Mouse (Mus musculus) stomach, embryonic 15.5 days (tissue): ENCODE measurements around the gene Rnft1. TPM values are rescaled to one million over a fixed set of nuclear protein-coding genes. Genes with fewer than 3 reads are reported as not detected.
A peak's percentile ranks its signal among the peaks of the same experiment; 100 is the strongest.

Experiments
- ATAC-seq: fragments of 200-750 bp; cut with Nextera tagmentation; 2 replicates; pipeline ENCODE4 v1.8.0; 2017; ENCODE audit warnings: low read depth, moderate number of reproducible peaks, moderate TSS enrichment; ENCODE audit not compliant: insufficient read depth, low FRiP score
- H3K27ac ChIP-seq: fragments of 300-500 bp; sonication (generic); 2 replicates; pipeline ENCODE4 v1.5.1; 2015; ENCODE audit warnings: mild to moderate bottlenecking, inconsistent platforms
- H3K27me3 ChIP-seq: fragments of 300-500 bp; sonication (generic); replicated peaks from 2 replicates; pipeline ENCODE4 v1.6.1; 2015; ENCODE audit warnings: inconsistent platforms
- H3K36me3 ChIP-seq: fragments of 300-500 bp; sonication (generic); 2 replicates; pipeline ENCODE4 v1.6.1; 2015; ENCODE audit warnings: inconsistent platforms
- H3K4me1 ChIP-seq: fragments of 300-500 bp; sonication (generic); 2 replicates; pipeline ENCODE4 v1.6.1; 2015; ENCODE audit warnings: inconsistent platforms
- H3K4me2 ChIP-seq: fragments of 300-500 bp; sonication (generic); 2 replicates; pipeline ENCODE4 v1.6.1; 2015; ENCODE audit warnings: mild to moderate bottlenecking, inconsistent platforms
- H3K4me3 ChIP-seq: fragments of 300-500 bp; sonication (generic); replicated peaks from 2 replicates; pipeline ENCODE4 v1.5.1; 2015; ENCODE audit warnings: inconsistent platforms
- H3K9ac ChIP-seq: fragments of 300-500 bp; sonication (generic); 2 replicates; pipeline ENCODE4 v1.6.1; 2015; ENCODE audit warnings: inconsistent platforms
- H3K9me3 ChIP-seq: fragments of 300-500 bp; sonication (generic); 2 replicates; pipeline ENCODE4 v1.6.1; 2016; ENCODE audit warnings: inconsistent platforms
- WGBS: fragments of 180-500 bp; shearing (Covaris S2); methylation state at CpG from one replicate; pipeline ENCODE4 v1.1.7; 2015; 5-methylcytosine and 5-hydroxymethylcytosine counted together
- polyA plus RNA-seq: library from polyadenylated mRNA; unstranded; fragments of >200 nt; fragmentation: Nextera tagmentation; extraction: Ambion mirVana; gene quantifications from 2 replicates; pipeline ENCODE4 v1.2.1, GENCODE M21; 2015

The Rnft1 gene
- polyA plus RNA-seq, 1 experiment from 2014 or later = 51.0 TPM

DNA sequence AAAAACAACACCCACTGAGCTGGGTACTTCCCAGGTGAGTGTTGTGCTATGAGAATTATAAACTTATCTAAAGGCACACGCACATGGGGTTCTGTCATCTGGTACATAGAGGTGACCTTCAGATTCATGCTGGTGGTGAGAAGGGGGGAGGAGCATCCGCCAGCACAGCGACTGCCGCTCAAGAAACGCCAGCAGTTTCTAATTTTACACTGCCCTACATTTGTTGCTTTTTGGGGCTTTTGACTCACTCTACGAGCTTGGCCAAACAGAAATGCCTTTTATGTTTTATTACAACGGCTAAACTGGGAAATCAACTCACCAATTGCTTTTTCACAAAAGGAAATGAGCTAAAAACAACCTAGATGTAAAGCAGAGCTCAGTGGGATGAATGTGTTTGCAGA, 11.7 kb upstream of the Rnft1 start:
- 11% methylated on average over 7 of the region's 7 CpGs for WGBS
- Histone ChIP-seq H3K9ac (no peak overlapping the region), H3K27me3 (no peaks in the 10 kb centered on the region), H3K4me1 (peaks cover 8% of the 10 kb centered on the region; the same call in 1 of the 2 replicates), H3K4me3 (peak overlapping the region; percentile 18; the same call in 1 of the 2 replicates), H3K36me3 (no peaks in the 10 kb centered on the region), H3K4me2 (peak overlapping the region; percentile 49), H3K27ac (peak overlapping the region; percentile 49), H3K9me3 (no peaks in the 10 kb centered on the region)
- ATAC-seq = no peak

DNA sequence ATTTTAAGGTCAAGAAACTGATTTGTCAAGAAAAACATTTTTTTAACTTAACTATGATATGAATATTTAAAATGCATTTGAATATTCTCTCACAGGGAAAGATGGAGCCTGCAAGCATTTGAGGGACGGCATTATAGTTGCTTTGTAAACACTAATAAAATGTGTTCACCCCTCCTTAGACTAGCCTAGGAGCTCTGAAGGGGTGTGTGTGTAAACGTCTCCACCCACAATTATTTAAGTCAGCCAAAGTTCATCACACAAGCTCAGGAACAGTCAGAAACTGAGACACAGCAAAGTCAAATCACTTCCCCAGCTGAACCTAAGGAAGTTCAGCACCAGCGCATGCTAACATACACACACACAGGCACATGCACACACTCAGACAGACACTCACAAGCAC, 10.9 kb upstream of the Rnft1 start:
- Histone ChIP-seq H3K4me1 (peaks cover 8% of the 10 kb centered on the region; the same call in 1 of the 2 replicates), H3K36me3 (no peaks in the 10 kb centered on the region), H3K4me2 (peak overlapping the region; percentile 49), H3K9me3 (no peaks in the 10 kb centered on the region), H3K9ac (no peak overlapping the region), H3K27me3 (no peaks in the 10 kb centered on the region), H3K4me3 (no peak overlapping the region), H3K27ac (no peak overlapping the region)
- no peak for ATAC-seq
- 34% methylated on average over 3 of the region's 3 CpGs for WGBS

DNA sequence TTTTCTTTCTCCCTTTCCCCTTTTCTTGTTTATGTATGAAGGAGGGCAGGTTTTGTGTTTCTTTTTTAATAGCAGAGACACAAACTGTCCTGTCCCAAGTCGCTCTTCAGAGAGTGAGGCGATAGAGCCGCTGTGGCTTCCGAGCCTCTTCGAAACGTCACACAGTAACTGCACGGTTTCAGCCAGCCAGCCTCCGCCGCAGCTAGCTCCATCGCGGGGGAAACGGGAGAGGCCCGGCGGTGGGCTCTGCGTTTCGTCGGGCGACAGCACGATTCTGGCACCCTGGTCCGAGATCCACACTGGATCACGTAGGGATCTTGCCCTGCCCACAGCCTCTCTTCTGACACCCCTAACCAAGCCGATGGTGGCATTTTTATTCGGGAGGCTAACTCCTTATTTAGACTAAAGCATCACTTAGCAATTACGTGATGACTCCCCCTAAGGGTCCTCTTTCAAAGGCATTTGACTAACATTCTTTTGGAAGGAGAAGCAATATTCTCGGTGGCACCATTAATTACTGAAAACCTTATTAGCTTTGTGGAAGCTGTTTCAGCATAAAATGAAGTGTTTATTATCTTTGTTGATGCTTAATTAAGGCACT, 553 bp downstream of the Rnft1 start:
- 0% methylated on average over 25 of the region's 25 CpGs for WGBS
- H3K27ac ChIP-seq = peak overlapping the region; percentile 88
- H3K4me1 ChIP-seq = peaks cover 8% of the 10 kb centered on the region; the same call in 1 of the 2 replicates
- peaks cover 8% of the 10 kb centered on the region; the same call in 1 of the 2 replicates for H3K36me3 ChIP-seq
- no peaks in the 10 kb centered on the region for H3K9me3 ChIP-seq
- no peaks in the 10 kb centered on the region for H3K27me3 ChIP-seq
- peak overlapping the region; percentile 72 for H3K4me2 ChIP-seq
- 0 out of 2 replicates have a peak, but pooled peaks have one; percentile 31 for ATAC-seq
- H3K4me3 ChIP-seq = peak overlapping the region; percentile 73
- H3K9ac ChIP-seq = peak overlapping the region; percentile 80

DNA sequence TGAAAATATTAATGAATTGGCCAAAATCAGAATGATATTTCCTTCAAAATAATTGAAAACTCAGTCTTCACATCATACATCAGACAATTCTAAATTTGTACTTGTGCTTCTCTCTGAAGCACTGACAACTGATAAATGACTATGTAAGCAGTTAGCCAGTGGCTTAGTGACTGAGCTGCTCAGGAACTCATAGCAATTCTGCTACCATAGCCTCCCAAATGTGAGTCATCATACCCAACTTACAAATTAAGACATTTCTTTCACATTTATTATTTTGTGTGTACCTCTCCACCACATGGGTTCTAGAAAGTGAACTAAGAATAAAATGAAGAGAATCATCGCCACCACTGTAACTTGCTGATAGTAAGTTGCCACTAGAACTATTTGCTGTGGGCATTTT, 6.3 kb downstream of the Rnft1 start:
- H3K4me3 ChIP-seq = no peak overlapping the region
- no peak overlapping the region for H3K9ac ChIP-seq
- 96% methylated on average over 1 of the region's 1 CpGs for WGBS
- no peaks in the 10 kb centered on the region for H3K9me3 ChIP-seq
- H3K27ac ChIP-seq = no peak overlapping the region
- H3K36me3 ChIP-seq = peaks cover 13% of the 10 kb centered on the region
- no peak overlapping the region for H3K4me2 ChIP-seq
- no peak for ATAC-seq
- no peaks in the 10 kb centered on the region for H3K27me3 ChIP-seq
- H3K4me1 ChIP-seq = 0 out of 2 replicates have a peak, but pooled peaks cover 4% of the 10 kb centered on the region

DNA sequence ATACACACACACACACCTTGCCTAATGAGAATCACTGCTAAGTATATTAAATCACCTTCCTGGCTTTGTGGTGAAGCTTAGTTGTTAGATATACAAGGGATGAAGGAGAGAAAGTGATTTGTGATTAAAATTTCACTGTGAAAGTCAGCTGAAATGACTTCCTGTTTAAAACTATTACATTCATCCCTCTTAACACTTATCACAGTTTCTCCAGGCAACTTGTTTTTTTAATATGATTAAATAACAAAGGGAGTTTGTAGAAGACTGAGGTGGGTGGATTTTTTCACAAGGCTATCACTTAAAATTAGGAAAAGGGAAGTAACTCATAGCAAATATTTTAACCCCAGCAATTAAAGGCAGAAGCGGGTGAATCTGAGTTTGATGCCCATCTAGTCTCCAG, 12.9 kb downstream of the Rnft1 start:
- 79% methylated on average over 1 of the region's 1 CpGs for WGBS
- no peak for ATAC-seq

GRCm38 (mm10) chr11:86497908-86498307, 13.5 kb downstream of the Rnft1 start:
- H3K9ac ChIP-seq = no peak overlapping the region
- WGBS = 82% methylated on average over 3 of the region's 3 CpGs
- H3K9me3 ChIP-seq = no peaks in the 10 kb centered on the region
- H3K4me2 ChIP-seq = no peak overlapping the region
- no peaks in the 10 kb centered on the region for H3K4me1 ChIP-seq
- H3K4me3 ChIP-seq = no peak overlapping the region
- no peaks in the 10 kb centered on the region for H3K27me3 ChIP-seq
- peaks cover 19% of the 10 kb centered on the region; the same call in 1 of the 2 replicates for H3K36me3 ChIP-seq
- ATAC-seq = no peak
- no peak overlapping the region for H3K27ac ChIP-seq

More for the DNA sequence above, 12.9 kb downstream of the Rnft1 start:
- Histone ChIP-seq H3K4me2 (no peak overlapping the region), H3K27ac (no peak overlapping the region), H3K9me3 (no peaks in the 10 kb centered on the region), H3K4me1 (no peaks in the 10 kb centered on the region), H3K27me3 (no peaks in the 10 kb centered on the region), H3K4me3 (no peak overlapping the region), H3K36me3 (peaks cover 14% of the 10 kb centered on the region; the same call in 1 of the 2 replicates), H3K9ac (no peak overlapping the region)

DNA sequence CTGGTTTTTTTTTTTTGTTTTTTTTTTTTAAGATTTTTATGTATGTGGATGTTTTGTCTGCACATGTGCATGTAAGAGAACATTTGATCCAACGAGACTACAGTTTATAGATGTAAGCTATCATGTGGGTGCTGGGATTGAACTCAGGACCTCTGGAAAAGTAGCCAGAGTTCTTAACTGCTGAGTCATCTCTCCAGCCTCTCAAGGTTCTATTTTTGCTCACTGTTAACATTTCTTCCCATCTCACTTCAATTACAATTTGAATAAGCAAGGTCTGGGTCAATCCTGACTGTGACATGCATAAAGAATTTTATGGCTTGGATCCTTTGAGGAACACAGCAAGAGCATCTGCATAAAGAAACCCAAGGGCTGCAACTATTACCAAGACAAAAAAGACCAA, 16.3 kb downstream of the Rnft1 start:
- no peaks in the 10 kb centered on the region for H3K9me3 ChIP-seq
- ATAC-seq = no peak
- H3K9ac ChIP-seq = no peak overlapping the region
- 61% methylated on average over 1 of the region's 1 CpGs for WGBS
- H3K27me3 ChIP-seq = no peaks in the 10 kb centered on the region
- H3K4me3 ChIP-seq = no peak overlapping the region
- H3K4me2 ChIP-seq = no peak overlapping the region
- no peak overlapping the region for H3K27ac ChIP-seq
- H3K4me1 ChIP-seq = no peaks in the 10 kb centered on the region
- peaks cover 29% of the 10 kb centered on the region for H3K36me3 ChIP-seq

GRCm38 (mm10) chr11:86503121-86503520, 18.7 kb downstream of the Rnft1 start:
- Histone ChIP-seq H3K4me3 (no peak overlapping the region), H3K4me1 (no peaks in the 10 kb centered on the region), H3K4me2 (no peak overlapping the region), H3K9ac (no peak overlapping the region), H3K27me3 (no peaks in the 10 kb centered on the region), H3K9me3 (no peaks in the 10 kb centered on the region), H3K36me3 (peaks cover 30% of the 10 kb centered on the region), H3K27ac (no peak overlapping the region)
- no peak for ATAC-seq
- 85% methylated on average over 2 of the region's 2 CpGs for WGBS

GRCm38 (mm10) chr11:86507334-86507733, 22.9 kb downstream of the Rnft1 start:
- peaks cover 46% of the 10 kb centered on the region for H3K36me3 ChIP-seq
- 56% methylated on average over 2 of the region's 2 CpGs for WGBS
- no peaks in the 10 kb centered on the region for H3K9me3 ChIP-seq
- no peak overlapping the region for H3K4me2 ChIP-seq
- H3K4me3 ChIP-seq = no peak overlapping the region
- H3K9ac ChIP-seq = no peak overlapping the region
- ATAC-seq = no peak
- no peaks in the 10 kb centered on the region for H3K27me3 ChIP-seq
- no peak overlapping the region for H3K27ac ChIP-seq
- H3K4me1 ChIP-seq = no peaks in the 10 kb centered on the region

- Histone ChIP-seq H3K9me3 (no peaks in the 10 kb centered on the region), H3K27ac (no peak overlapping the region), H3K4me1 (no peaks in the 10 kb centered on the region), H3K9ac (no peak overlapping the region), H3K4me2 (no peak overlapping the region), H3K4me3 (no peak overlapping the region), H3K27me3 (no peaks in the 10 kb centered on the region), H3K36me3 (peaks cover 44% of the 10 kb centered on the region)
- ATAC-seq = no peak
- 93% methylated on average over 2 of the region's 2 CpGs for WGBS
Measured at GRCm38 (mm10) chr11:86507991-86508390, 23.5 kb downstream of the Rnft1 start.

DNA sequence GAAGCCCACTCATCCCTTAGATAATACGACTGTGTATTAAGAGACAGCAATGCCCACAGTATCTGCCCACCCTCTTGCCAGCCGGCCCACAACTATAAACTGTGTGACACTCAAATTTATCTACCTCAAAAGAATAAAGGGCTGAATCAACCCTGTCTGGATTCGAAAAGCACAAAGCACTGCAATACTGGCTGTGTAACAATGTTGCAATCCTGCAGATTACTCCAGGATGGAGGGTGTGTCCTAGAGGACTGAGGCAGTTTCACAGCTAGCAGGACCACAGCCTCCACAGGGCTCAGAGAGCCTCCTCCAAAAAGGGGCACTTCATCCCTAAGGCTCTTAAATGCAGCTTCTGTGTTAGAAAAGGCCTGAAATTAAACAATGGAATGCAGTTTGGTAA, 32.2 kb downstream of the Rnft1 start:
- Histone ChIP-seq H3K27ac (no peak overlapping the region), H3K4me2 (no peak overlapping the region), H3K4me3 (no peak overlapping the region), H3K9me3 (no peaks in the 10 kb centered on the region), H3K27me3 (no peaks in the 10 kb centered on the region), H3K36me3 (peaks cover 35% of the 10 kb centered on the region), H3K4me1 (no peaks in the 10 kb centered on the region), H3K9ac (no peak overlapping the region)
- no peak for ATAC-seq
- WGBS = 89% methylated on average over 3 of the region's 3 CpGs

GRCm38 (mm10) chr11:86517229-86517628, 32.8 kb downstream of the Rnft1 start:
- H3K4me3 ChIP-seq = no peak overlapping the region
- ATAC-seq = no peak
- no peaks in the 10 kb centered on the region for H3K27me3 ChIP-seq
- H3K36me3 ChIP-seq = peaks cover 34% of the 10 kb centered on the region
- H3K4me2 ChIP-seq = no peak overlapping the region
- H3K9ac ChIP-seq = no peak overlapping the region
- no peaks in the 10 kb centered on the region for H3K9me3 ChIP-seq
- H3K4me1 ChIP-seq = no peaks in the 10 kb centered on the region
- no peak overlapping the region for H3K27ac ChIP-seq
- 96% methylated on average over 3 of the region's 3 CpGs for WGBS

GRCm38 (mm10) chr11:86519751-86520150, 35.3 kb downstream of the Rnft1 start:
- no peaks in the 10 kb centered on the region for H3K27me3 ChIP-seq
- H3K36me3 ChIP-seq = peaks cover 41% of the 10 kb centered on the region
- no peak overlapping the region for H3K9ac ChIP-seq
- no peaks in the 10 kb centered on the region for H3K9me3 ChIP-seq
- H3K4me1 ChIP-seq = no peaks in the 10 kb centered on the region
- no peak for ATAC-seq
- no peak overlapping the region for H3K4me2 ChIP-seq
- WGBS = 87% methylated on average over 7 of the region's 7 CpGs
- no peak overlapping the region for H3K4me3 ChIP-seq
- H3K27ac ChIP-seq = no peak overlapping the region
